Mouse (Mus musculus): ENCODE data around the gene Ssbp4. TPM values are rescaled to one million over a fixed set of nuclear protein-coding genes. Genes with fewer than 3 reads are reported as not detected.

Ssbp4 gene
- polyA plus RNA-seq, 1 experiment = 1,213 TPM

DNA sequence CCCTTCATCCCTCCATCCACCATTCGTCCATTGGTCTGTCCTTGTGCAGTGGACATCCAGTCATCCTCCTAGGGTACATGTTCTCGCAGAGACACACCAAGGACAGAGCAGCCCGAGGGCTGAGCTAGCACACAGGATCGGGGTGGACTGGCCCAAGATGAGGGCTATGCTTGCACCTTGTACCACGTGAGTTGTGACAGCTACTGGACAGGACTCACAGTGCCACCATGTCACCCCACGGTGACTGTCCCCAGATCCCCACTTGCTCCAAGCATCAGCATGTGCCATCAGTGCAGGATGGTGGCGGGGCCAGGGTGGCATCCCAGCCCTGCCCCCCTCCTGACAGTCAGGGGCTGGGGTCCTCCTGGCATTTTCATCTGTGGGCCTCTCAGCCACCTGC, 4.1 kb downstream of the Ssbp4 start:
- TF ChIP-seq GATA1 (IDR thresholded peaks at IDR 0.05; ENCODE audit: low read length) = no peak

DNA sequence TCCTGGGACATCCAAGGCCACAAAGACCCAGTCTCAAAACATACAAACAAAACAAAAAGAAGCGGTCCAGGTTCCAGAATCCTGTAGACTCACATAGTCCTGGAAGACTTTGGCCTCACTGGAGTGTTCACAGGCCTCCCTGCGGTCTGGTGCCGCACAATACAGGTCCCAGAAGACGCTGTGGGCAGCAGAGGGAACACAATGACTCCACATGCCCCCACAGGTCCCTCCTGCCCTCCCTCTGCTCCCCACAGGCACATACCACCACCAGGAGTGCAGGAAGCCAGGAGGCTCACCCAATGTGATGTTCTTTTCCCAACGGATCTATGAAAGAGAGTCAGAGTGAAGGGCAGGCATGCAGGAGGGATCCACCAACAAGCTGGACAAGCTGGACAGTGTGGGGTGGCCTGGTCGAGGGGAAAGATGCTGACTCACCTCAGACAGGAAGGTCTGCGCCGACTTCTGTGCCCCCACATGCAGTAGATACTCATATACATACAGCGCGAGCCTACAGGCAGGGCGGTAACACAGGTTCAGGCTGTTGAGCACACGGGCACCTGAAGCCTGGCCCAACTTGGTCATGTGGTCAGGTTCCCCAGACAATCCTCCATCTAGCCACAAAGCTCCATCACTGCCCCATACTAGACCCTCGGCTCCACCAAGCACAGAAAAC, 6.4 kb downstream of the Ssbp4 start:
- no peak for TF ChIP-seq GATA1 (IDR thresholded peaks at IDR 0.05; ENCODE audit: low read length)

DNA sequence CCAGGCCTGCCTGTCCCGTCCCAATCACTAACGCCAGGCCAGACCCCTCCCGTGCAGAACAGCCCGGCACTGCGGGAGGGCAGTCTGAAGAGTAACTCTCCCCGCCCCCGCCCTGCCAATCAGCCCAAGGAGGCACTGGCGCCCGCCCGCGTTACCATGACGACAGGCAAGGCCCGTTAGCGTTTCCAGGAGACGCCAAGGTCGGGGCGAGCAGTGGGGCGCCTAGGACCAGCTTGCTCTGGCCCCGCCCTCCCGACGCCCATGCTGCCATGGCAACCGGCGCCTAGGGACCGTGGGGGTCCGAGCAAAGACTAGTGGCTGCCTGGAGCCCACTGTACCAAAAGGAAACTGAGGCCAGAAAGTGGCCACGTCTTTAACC, 7.4 kb downstream of the Ssbp4 start:
- TF ChIP-seq GATA1 (IDR thresholded peaks at IDR 0.05; ENCODE audit: low read length) = no peak

DNA sequence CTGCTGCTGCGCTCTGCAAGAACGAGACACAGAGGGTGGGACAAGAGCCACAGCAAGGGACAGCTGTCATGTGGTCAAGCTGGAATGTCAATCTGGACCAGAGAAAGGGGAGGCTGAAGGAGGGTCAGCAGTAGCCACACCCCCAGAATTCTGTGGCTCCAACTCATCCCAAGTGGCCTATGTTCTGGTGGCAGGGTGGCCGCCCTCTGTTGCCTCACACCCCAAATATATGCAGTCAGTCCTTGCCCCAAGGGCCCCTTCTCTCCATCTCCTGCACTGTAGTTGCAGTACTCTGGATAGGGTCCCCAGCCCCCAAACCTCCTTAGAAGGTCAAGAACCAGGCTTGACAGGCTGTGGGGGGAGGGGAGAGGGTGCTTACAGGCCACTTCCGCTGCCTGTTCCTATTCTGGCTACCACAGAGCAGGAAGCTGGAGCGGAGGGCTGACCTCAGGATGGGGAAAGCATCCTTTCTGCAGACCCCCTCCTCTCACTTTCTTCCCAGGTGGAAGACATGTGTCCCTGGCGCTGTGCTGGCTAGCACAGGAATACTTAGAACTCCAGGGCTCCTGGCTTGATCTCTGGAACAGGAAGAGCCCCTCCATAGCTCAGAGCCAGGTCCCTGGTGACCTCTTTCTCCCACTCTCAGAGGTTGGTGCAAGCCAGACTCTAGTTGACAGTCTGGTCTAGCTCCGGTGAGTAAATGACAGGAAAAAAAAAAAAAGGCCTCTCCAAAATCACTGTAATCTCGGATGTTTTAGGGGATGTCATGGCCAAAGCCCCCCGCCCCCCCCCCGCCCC, 8.0 kb downstream of the Ssbp4 start:
- no peak for TF ChIP-seq GATA1 (IDR thresholded peaks at IDR 0.05; ENCODE audit: low read length)

DNA sequence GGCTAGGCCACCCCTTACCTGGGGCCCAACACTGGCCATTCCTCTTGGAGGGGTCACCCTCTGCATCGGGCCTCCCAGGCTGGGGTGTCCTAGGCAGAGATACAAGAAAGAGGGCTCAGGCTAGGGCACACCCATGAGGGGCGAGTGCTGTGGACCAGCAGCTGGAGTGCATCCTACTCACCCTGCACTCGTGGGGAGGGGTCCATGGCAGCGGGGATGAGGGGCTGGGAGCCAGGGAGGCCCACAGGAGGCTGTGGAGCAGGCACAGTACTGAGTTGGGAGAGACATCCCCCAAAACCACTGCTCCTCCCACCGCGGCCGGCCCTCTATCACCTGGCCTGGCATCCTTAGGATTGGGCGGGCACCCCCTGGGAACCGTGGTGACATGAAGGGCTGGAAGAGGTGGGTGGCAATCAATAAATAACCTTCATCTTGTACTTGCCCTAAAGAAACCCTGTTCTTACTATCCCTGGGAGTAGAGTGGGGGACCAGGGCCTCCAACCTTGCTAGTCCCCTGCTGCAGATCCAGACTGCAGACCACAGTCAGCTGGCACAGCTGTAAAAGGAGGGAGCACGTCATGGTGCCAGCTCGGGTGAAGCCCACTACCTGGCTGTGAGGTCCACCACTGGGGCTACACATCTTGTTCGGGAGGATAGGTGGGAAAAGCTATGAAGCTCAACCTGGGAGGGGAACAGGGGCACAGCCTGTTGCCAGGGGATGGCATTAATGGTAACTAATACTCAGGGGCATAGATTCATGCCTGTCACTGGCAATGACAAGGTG, 9.0 kb downstream of the Ssbp4 start:
- TF ChIP-seq GATA1 (IDR thresholded peaks at IDR 0.05; ENCODE audit: low read length) = no peak

DNA sequence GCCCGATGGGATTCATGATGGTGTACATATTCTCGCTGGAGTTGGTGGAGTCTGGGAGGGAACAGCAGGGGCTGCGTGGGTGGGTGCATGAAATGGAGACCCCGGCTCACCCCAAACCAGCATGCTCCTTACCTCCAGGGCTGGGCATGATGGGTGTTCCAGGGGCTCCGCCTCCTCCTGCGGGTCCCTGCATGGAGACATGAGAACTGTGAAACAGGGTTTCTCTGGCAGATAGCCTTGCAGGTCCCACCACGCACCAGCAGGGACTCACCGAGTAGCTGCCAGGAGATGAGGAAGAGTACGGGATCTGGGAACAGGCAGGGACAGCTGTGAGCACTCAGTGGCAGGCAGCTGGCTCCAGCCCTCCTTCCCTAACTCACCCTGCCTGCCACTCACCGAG, 9.9 kb downstream of the Ssbp4 start:
- no peak for TF ChIP-seq GATA1 (IDR thresholded peaks at IDR 0.05; ENCODE audit: low read length)

DNA sequence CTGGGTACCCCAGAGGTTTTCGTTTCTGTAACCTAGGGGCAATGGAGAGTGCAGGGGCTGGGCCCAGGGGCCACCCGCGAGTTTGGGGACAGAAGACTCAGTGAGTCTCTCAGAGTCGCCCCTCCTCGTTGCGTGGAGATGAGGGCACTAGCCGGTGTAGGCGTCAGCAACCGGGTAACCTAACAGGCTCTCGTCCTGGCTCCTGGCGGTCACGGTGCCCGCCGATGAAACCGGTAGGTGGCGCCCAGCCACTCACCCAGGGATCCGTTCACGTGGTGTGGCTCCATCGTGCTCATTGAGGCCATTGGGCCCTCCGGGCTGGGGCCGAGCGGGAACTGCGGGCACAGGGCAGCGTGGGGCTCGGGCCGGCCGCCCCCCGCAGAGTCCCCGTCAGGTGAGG, 10.4 kb downstream of the Ssbp4 start:
- TF ChIP-seq GATA1 (IDR thresholded peaks at IDR 0.05; ENCODE audit: low read length) = no peak

DNA sequence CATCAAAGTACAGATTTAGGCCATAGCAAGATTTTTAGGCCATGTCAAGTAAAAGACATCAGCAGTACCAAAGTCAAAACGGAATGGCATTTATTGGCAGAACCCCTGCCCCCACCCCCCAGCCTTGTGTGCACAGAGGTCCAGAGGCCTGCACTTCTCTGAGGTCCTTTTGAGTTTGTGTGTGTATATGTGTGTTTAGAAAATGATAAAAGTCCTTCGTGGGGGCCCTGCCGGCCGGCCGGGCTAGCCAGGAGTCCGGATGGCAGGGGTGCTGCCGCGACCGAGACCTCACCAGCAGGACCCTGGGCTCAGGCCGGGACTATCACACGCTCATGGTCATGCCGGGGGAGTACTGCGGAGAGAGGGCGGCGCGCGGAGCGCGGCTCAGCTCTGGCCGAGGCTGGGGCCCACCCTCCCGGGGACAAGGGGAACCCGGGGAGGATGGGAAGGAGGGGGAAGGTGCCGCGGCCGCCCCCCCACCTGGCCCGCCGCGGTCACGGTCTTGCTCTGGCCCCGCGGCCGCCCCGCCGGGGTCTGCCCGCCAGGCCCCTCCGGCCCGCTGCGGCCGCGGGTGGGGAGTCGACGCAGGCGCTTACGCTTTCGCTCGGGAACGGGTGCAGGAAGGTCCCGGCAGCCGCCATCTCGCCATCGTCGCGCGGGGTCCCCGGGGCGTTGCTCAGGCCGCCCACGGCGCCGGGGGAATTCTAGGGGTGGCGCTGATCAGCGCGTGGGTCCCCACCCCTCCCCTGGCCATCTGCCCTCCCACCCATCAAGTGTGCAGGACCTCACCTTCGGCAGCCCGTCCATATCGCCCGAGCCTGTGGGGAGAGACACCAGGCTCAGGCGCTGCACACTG, 11.0 kb downstream of the Ssbp4 start:
- no peak for TF ChIP-seq GATA1 (IDR thresholded peaks at IDR 0.05; ENCODE audit: low read length)

- no peak for TF ChIP-seq GATA1 (IDR thresholded peaks at IDR 0.05; ENCODE audit: low read length)
Measured at GRCm38 (mm10) chr8:70596775-70597416, 11.8 kb downstream of the Ssbp4 start.

DNA sequence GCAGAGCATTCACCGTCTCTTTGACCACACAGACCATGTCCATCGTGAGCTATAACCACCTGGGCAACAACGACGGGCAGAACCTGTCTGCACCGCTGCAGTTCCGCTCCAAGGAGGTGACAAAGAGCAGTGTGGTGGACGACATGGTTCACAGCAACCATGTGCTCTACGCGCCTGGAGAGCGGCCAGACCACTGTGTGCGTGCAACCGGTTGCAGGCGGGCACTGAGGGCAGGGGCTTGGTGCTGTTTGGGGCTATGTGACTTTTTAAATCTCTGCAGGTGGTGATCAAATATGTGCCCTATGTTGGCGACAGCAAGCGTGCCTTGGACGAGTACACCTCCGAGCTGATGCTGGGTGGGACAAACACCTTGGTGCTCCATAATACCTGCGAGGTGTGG, 12.5 kb downstream of the Ssbp4 start:
- no peak for TF ChIP-seq GATA1 (IDR thresholded peaks at IDR 0.05; ENCODE audit: low read length)

- TF ChIP-seq GATA1 (IDR thresholded peaks at IDR 0.05; ENCODE audit: low read length) = no peak
Measured at GRCm38 (mm10) chr8:70595811-70596210, 12.9 kb downstream of the Ssbp4 start.

- no peak for TF ChIP-seq GATA1 (IDR thresholded peaks at IDR 0.05; ENCODE audit: low read length)
Measured at GRCm38 (mm10) chr8:70594621-70595564, 13.8 kb downstream of the Ssbp4 start.

GRCm38 (mm10) chr8:70593961-70594609, 14.6 kb downstream of the Ssbp4 start, which contains the start of gene Isyna1:
TSS of gene Isyna1 (plus strand) at chr8:70594373.
- no peak for TF ChIP-seq GATA1 (IDR thresholded peaks at IDR 0.05; ENCODE audit: low read length)

Measured in G1E-ER4 (cell line).